Mouse (Mus musculus) heart, postnatal 25 days (tissue): ENCODE results near the gene Pogk. TPM values are rescaled to one million over a fixed set of nuclear protein-coding genes. Genes with fewer than 3 reads are reported as not detected.
A peak's percentile ranks its signal among the peaks of the same experiment; 100 is the strongest.

ENCODE experiments used
- DNase-seq: peaks from one replicate; pipeline ENCODE4 v3.0.0; 2022; ENCODE audit warnings: low spot score
- intact Hi-C: fragments of 180-260 bp; cut with DNase I; formaldehyde crosslinking; loops from one replicate; pipeline ENCODE4 v1.15.1; 2025
- total RNA-seq, 2 experiments: library from RNA; stranded (reverse); gene quantifications; 2 replicates each; pipeline ENCODE4 v1.2.3; 2021

The Pogk gene
- total RNA-seq, 2 experiments from 2014 or later, result 11.1 to 11.9 TPM

- no peak for DNase-seq
- intact Hi-C loops, result loop anchor here (2.0 kb wide), 1 partner anchor 27 kb away; the partner anchor contains the start of gene Pogk
Observed at GRCm38 (mm10) chr1:166381336-166381735, 28.3 kb downstream of the Pogk start.

GRCm38 (mm10) chr1:166379630-166380231 is 29.9 kb downstream of the Pogk start:
- intact Hi-C loops, result loop anchor here (2.0 kb wide), 1 partner anchor 29 kb away; the partner anchor contains the start of gene Pogk
- peak; percentile 40 for DNase-seq

- intact Hi-C loops, result no loop called here
- peak; percentile 86 for DNase-seq
Observed at GRCm38 (mm10) chr1:166379013-166379629, 30.5 kb downstream of the Pogk start, which contains the start of gene Tada1. Gene Tada1, plus strand, starts transcription at chr1:166379097.

GRCm38 (mm10) chr1:166378431-166379012 is 31.1 kb downstream of the Pogk start:
- intact Hi-C loops, result no loop called here
- DNase-seq, result no peak

GRCm38 (mm10) chr1:166377171-166377570 is 32.5 kb downstream of the Pogk start:
- intact Hi-C loops, result no loop called here

GRCm38 (mm10) chr1:166363122-166363521 is 46.5 kb downstream of the Pogk start:
- intact Hi-C loops, result loop anchor here (10.0 kb wide), 1 partner anchor 588 kb away; no protein-coding TSS in a partner anchor
- no peak for DNase-seq

More at GRCm38 (mm10) chr1:166377171-166377570, 32.5 kb downstream of the Pogk start:
- no peak for DNase-seq

GRCm38 (mm10) chr1:166362659-166363058 is 47.0 kb downstream of the Pogk start:
- intact Hi-C loops, result loop anchor here (10.0 kb wide), 1 partner anchor 588 kb away; no protein-coding TSS in a partner anchor
- DNase-seq, result no peak

GRCm38 (mm10) chr1:166361842-166362241 is 47.8 kb downstream of the Pogk start:
- DNase-seq, result no peak
- intact Hi-C loops, result loop anchor here (2.0 to 10.0 kb wide), 2 partner anchors 201 to 587 kb away; no protein-coding TSS in a partner anchor

- intact Hi-C loops, result loop anchor here (2.0 to 10.0 kb wide), 2 partner anchors 200 to 586 kb away; no protein-coding TSS in a partner anchor
- DNase-seq, result no peak
Observed at GRCm38 (mm10) chr1:166360896-166361295, 48.8 kb downstream of the Pogk start.

GRCm38 (mm10) chr1:166360157-166360855 is 49.4 kb downstream of the Pogk start:
- intact Hi-C loops, result loop anchor here (2.0 to 10.0 kb wide), 2 partner anchors 200 to 586 kb away; no protein-coding TSS in a partner anchor
- DNase-seq, result peak; percentile 44

- intact Hi-C loops, result no loop called here
Observed at GRCm38 (mm10) chr1:166349751-166350150, 59.9 kb downstream of the Pogk start.

GRCm38 (mm10) chr1:166349341-166349740 is 60.3 kb downstream of the Pogk start:
- intact Hi-C loops, result no loop called here
- DNase-seq, result no peak

More at GRCm38 (mm10) chr1:166349751-166350150, 59.9 kb downstream of the Pogk start:
- no peak for DNase-seq

GRCm38 (mm10) chr1:166346906-166347305 is 62.8 kb downstream of the Pogk start:
- intact Hi-C loops, result no loop called here
- no peak for DNase-seq

- intact Hi-C loops, result no loop called here
- no peak for DNase-seq
Observed at GRCm38 (mm10) chr1:166345602-166346001, 64.1 kb downstream of the Pogk start.

GRCm38 (mm10) chr1:166344300-166345077 is 65.2 kb downstream of the Pogk start:
- intact Hi-C loops, result no loop called here
- DNase-seq, result no peak

- DNase-seq, result no peak
- intact Hi-C loops, result no loop called here
Observed at GRCm38 (mm10) chr1:166343586-166343985, 66.1 kb downstream of the Pogk start.

- intact Hi-C loops, result no loop called here
- DNase-seq, result no peak
Observed at GRCm38 (mm10) chr1:166342539-166342938, 67.1 kb downstream of the Pogk start.

- intact Hi-C loops, result no loop called here
- DNase-seq, result no peak
Observed at GRCm38 (mm10) chr1:166342060-166342459, 67.6 kb downstream of the Pogk start.

- intact Hi-C loops, result no loop called here
- peak; percentile 13 for DNase-seq
Observed at GRCm38 (mm10) chr1:166339110-166339509, 70.6 kb downstream of the Pogk start.
